Mouse (Mus musculus): ENCODE results near the gene Grin2b.

DNA sequence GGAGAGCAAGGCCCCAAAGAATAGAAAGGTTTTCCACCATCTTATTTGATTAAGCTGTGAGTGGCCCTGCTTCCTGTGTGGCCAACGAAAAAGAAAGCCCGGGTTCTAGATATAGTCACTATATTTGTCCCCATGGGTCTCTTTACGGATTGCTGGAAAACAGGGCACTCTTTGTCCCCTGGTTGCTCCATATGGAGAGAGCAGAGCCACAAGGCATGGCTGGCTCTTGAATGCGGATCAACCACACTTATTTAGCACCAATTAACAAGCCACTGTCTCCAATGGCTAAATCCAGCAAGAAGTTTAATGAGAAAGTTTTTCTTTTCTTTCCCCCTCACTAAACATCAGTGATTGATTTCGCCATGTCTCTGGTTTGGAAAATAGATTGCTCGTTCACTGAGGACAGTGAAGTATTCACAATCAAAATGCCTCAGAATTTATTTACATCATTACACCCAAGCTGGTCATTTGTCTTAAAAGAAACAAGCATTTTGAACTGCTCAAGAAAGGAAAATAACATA, 240.9 kb downstream of the Grin2b start:
- TF ChIP-seq CTCF (IDR thresholded peaks at IDR 0.05; ENCODE audit: control insufficient read depth, insufficient read depth, insufficient read length): no peak
- TF ChIP-seq MAX (IDR thresholded peaks at IDR 0.05): no peak
- no peak for TF ChIP-seq MYOG (IDR thresholded peaks at IDR 0.05; ENCODE audit: control insufficient read depth, extremely low read depth, insufficient read length)
- TF ChIP-seq USF1 (IDR thresholded peaks at IDR 0.05; ENCODE audit: low read depth): no peak
- no peak for TF ChIP-seq MYOD1 (IDR thresholded peaks at IDR 0.05; ENCODE audit: control insufficient read depth, insufficient read length, low read depth)
